Mouse (Mus musculus): ENCODE data around the gene Nr2f2.

Gene Nr2f2

DNA sequence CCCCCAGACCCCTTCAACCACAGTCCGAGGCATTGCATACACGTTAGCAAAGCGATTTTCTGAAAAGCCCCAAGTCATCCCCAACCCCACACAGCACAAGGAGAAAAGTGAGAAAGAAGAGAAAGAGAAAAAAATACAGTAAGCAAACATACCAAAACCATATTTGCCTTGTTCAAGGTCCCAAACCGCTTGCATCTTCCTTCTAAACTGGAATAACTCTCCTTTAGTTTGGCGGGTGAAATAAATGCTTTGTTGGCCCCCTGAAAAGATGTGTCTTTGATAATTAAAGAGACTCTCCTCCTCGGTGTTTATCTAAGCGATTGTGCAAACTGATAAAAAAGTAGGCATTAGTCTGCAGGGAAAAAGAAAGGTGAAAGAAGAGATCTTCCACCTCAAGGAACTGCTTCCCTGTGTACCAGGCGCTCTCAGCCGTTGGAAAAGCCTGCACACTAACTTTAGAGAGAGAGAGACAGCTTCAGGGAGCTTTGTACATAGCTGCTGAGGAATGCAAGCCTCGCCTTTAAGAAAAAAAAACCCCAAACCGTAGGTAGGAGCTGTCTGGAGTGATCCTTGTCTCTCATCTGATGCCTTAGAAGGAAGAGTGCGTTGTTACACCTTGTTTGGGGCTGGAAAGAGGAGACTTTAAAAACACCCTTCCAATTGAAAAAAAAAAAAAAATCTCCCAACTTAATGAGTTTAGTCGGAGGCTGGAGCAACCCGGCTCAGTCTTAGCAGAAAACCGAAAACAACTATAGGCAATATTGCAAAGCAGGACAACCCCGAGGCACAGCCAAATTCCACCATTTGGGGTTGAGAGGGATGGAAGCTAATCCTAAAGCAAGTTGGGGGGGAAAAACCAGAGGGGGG, at the start of gene Nr2f2:
TSS of gene Nr2f2 (minus strand) at position 795 of the 867 bp plus-strand sequence.
- DNase-seq (ENCODE audit: low spot score in 2 of 2) = no peak

DNA sequence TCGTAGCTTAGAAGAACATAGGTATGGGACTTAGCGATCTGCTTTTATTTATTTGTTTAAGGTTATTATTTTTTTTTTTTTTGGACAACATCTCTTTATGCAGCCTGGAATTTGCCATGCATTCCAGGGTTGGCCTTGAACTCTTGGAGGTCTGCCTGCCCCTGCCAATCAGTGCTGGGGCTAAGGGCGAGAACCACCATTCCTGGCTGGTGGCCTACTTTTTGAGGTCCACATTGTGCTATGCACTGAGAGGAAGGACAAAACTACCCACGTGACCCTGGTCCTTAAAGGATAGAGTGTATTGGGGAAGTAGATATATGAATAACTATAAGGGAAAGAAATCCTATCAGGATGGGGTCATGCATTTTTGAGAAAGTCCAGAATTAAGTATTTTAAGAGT, 47.9 kb upstream of the Nr2f2 start:
- no peak for DNase-seq (ENCODE audit: low spot score in 2 of 2)

DNA sequence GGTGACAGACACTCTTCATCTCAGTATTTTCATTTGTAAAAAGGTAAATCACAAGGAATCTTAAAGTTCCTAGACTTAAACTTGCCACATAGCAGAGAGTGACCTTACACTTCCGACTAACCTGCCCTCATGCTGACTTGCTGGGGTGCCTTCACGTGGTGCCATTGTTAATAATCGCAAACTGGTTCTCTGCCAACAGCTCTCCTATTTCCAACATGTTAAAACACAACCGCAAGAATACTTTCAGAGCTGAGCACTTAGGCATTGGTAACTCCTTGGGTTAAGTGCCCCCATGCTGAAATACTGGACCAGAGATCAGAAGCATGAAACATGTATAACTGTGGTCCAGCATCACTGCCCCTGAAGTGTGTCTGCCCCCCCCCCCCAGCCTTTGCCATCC, 47.1 kb upstream of the Nr2f2 start:
- DNase-seq (ENCODE audit: low spot score in 2 of 2) = no peak

DNA sequence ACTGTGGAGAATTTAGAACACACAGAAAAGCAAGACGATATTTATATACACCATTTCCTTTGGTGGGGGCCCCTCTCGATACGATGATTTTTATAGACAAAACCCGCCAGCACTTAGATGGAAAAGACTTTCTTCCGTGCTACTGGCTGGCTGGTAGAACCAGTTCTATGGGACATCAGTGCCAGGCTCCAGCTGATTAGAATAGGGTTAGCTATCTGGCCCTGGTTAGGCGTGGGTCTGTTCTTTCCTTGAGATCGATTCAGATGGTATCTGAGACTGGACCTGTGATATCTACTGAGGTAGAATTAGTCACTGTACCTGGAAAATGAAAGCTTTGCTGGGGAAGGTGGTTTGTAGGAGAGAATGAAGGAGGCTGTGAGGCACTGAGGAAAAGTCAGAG, 46.4 kb upstream of the Nr2f2 start:
- DNase-seq (ENCODE audit: low spot score in 2 of 2) = no peak

DNA sequence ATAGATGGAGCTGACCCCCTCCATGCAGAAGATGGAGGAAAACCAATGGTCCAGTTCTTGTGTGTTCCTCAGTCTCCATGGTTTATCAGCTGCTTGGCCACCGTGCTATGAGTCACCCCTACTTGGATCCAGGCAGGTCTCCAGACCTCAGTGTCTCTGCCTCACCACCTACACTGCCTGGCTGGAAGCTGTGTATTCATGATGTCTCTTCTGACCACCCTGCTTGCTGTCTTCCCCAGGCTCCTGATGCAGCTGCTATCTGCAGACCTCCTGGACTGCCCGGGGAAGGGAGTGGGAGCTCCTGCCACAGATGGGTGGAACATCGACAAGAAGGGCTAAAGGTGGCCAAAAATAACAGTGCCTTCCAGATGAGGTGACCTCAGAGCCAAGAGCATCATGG, 43.8 kb upstream of the Nr2f2 start:
- DNase-seq (ENCODE audit: low spot score in 2 of 2) = no peak

DNA sequence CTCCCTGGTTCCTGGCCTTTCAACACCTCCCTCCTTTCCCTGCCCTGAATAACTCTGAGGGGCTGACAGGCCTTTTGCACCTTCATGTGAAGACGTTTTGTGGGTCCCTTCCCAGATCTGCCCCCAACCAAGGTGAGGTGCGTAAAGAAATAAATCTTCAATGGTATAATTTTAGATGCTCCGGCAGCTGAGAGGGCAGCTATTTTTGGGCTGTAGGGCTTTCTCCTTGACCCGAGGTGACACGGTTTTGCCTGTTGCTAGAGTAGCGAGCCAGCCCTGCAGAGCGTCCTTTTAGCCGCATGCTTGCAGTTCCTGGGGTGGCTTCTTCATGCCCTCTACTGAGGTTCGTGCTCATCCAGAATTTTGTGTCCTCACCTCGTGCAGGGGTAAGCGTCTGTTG, 43.4 kb upstream of the Nr2f2 start:
- DNase-seq (ENCODE audit: low spot score in 2 of 2) = no peak

DNA sequence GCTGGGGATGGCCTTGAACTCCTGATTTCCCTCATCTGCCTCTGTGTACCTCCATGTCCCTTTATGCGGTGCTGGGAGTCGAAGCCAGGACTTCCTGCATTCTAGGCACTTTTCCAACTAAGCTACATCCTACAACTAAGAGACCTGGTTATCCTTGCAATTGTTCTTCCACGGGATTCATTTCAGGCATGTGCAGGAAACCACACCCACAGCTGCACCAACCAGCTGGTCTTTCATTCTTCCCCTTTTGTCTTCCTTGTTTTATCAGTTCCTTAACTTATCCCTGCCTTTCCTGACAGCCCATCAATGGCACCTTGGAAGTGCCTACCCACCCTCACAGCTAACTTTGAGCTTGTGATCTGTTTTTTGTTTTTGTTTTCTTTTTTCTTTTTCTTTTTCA, 42.3 kb upstream of the Nr2f2 start:
- DNase-seq (ENCODE audit: low spot score in 2 of 2) = no peak

DNA sequence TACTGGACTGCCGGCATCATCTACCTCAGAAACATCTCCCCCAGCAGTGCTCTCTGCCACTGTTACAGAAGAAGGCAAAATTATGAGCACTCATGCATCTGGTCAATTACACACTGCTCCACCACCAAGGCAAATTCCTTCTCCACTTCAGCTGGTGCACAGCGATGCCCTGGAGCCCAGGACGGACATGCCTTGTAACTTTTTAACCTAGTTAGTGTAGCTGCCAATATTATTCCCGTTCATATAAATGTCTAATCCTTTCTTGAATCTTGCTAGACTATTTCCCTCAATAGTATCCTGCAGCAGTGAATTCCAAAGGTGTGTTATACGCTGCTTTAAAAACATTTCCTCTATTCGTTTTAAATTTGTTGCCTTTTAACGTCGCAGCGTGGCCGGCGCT, 40.6 kb upstream of the Nr2f2 start:
- DNase-seq (ENCODE audit: low spot score in 2 of 2) = no peak

DNA sequence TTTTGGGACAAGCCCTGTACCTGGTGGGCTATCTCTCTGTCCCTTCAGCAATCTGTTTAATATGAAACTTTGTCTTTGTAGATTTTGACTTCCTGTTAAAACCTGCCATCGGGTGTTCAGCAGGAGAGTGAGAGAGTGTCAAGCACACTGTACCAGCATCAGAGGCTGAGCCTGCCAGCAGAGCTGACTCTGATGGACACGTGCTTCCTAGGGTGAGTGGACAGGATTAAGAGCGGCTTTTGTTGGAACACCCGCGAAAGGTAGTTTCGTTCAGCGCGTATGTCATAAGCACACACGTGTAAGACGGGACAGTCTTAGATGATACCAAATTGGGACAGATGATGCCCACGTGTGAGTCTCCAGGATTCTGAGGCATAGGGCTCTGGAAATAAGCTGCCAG, 40.0 kb upstream of the Nr2f2 start:
- no peak for DNase-seq (ENCODE audit: low spot score in 2 of 2)

DNA sequence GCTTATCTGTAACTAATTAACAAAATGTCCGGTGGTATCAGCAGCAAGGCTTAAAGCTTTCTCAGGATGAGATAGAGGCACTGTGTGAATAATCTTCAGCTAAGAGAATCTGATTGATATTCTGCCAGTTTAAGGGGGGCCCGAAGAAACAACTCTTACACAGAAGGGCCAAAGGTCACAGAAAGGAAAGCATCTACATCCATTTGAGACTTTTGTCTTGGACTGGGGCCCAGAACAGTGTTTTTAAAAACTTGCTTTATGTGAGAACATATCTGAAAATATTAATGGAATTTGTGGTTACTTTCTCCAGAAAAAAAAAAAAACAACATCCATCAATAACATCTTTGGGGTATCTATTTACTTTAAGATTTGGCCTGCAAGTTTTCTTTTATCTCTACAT, 38.9 kb upstream of the Nr2f2 start:
- DNase-seq (ENCODE audit: low spot score in 2 of 2) = no peak

DNA sequence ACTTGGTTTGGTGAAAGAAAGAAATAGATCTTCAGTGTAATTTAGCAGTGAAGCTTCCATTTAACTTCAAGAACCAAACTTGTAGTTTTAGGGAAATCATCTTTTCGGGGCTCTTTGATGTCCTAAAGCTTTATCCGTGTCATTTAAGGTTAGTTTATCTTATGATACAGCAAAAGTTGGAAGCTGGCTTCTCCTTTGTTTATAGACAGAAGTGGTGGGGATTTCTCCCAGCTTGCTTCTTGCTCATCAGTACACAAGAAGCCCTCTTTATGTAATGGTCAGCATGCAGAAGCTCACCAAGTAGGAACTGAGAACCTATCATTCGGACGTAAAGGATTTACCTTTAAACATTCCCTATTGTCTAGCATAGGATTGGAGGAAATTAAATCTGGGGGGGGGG, 16.3 kb upstream of the Nr2f2 start:
- DNase-seq (ENCODE audit: low spot score in 2 of 2) = no peak

DNA sequence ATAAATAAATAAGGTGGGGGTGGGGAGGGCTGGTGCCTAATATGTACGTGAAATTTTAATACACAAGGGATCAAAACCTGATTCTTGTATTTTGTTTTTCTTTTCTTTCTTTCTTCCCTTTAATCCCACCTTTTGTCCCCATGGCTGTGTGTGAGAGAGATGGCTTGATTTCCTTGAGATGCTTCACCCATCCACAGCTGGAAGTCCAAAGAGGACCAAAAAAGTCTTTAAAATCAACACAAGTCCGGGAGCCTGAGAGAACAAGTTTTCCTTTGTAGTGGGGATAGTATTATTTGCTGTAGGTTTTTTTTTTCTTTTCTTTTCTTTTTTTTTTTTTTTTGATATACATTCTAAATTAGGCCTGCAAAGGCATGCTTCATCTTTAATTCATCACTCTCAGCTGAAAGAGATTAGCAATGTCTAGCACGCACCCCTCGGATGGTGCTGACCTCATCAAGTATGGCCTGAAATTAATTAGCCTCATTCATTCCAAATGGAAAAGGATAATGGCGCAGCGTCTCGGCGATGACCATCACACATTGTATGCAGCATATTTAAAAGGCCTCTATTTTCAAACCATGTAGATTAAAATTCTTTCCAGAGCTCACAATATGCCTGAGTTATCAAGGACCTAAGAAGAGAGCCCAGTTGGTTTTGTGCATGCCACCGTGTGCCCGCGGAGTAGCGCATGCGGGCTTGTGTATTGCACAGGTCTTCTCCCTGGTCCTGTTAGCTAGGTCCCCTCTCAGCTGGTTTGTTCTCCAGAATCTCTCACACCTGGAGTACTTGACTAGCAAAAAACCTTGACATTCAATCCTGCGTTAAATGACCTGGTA, 15.1 kb upstream of the Nr2f2 start:
- DNase-seq (ENCODE audit: low spot score in 2 of 2) = no peak

DNA sequence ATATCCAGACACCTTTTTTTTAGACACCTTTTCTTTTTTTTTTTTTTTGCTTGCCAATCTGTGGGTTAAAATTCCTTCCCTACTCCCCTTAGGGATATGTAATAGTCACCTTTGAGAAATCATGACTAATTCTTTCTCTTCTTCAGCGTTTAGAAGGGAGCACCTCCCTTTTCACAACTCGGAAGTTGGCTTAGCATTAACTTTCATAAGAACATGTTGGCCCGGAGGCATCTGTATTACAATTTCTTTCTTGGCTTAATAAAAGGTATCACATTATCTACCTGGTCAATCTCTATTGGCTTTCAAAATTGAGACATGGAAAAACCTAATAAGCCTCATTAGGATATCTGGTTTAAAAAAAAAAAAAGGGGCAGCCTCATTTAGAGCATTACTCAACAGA, 14.4 kb upstream of the Nr2f2 start:
- DNase-seq (ENCODE audit: low spot score in 2 of 2) = no peak

DNA sequence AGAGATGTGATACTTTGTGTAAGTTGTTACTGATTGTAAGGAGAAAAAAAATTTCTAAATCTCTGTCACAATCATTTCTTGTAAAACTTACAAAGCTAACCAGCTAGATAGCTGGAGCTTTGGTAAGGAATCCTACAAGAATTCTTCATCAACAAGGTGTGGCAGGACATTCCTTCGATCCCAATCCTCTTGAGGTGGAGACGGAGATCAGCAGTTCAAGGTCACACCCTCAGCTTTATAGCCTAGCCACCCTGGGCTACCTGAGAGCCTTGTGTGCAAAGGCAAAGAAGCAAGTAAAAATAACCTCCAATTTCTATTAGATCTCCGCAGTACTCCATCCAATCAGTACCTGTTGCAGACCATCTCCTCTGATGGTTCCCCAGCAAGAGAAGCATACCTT, 13.7 kb upstream of the Nr2f2 start:
- no peak for DNase-seq (ENCODE audit: low spot score in 2 of 2)

DNA sequence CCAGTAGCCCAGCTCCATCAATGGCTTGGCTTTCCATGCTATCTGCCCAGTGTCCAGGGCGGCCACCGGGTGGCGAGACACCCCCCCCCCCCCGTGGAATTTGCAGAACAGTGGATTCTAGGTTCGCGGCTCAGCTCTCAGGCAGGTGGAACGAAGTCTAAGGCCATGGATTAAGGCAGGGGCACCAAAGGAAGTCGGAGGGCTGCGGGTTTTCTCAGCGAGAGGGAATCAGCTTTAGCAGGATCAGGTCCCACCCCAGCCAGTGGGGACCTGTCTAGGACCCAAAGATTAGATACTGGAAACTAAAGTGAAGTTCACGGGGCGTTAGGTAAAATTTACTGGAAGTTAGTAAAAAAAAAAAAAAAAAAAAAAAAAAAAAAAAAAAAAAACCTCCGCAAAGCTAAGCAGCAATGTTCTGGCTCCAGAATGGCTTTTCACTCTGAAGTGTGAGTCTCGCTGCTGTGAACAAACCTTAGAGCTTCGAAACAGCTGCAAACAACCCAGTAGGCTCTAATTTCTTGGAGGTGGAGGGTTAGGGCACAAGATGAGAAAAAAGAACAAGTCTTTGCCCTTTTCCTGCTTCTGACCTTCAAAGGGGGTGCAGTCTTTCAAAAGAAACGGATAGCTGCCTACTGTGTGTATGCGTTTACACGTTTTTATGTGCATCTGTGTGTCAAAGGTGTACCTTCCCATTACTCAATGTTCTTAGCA, 4.2 kb upstream of the Nr2f2 start:
- DNase-seq (ENCODE audit: low spot score in 2 of 2) = no peak

DNA sequence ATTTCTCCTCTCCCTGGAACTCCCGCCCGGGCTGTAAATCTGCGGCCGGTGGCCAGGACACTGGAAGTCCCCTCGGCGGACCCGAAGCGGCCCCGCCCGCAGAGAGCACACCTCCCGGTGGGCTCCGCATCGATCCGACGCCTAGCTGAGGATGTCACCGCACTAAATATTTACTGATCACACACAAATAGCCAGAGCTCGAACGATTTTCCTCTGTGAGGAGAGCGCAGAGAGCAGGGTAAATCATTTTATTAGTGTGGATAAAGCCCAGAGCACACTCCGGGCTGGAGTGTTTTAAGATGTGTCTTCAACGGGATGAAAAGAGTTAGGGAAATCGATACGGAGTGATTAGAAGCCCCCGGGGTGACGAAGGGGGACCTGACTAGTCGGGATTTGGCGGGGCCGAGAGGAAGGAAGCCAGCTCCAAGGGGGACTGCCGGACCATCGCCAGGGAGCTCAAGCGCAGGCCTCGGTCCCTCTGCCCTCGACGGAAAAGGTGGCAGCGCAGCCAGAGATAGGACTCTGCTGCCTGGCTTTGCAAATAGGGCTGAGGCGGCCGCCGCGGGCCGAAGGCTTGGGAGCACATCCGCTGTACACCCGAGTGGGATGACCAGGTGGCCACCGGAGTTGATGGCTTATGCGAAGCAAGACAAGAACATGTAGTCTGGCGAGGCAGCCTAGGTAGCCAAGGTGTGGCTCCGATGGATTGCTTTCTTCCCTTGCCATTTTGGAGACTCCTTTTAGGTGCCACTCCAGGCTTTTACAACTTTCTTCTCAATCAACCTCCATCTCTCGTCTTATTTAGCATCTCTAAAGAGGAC, 3.4 kb upstream of the Nr2f2 start:
- DNase-seq (ENCODE audit: low spot score in 2 of 2) = no peak

DNA sequence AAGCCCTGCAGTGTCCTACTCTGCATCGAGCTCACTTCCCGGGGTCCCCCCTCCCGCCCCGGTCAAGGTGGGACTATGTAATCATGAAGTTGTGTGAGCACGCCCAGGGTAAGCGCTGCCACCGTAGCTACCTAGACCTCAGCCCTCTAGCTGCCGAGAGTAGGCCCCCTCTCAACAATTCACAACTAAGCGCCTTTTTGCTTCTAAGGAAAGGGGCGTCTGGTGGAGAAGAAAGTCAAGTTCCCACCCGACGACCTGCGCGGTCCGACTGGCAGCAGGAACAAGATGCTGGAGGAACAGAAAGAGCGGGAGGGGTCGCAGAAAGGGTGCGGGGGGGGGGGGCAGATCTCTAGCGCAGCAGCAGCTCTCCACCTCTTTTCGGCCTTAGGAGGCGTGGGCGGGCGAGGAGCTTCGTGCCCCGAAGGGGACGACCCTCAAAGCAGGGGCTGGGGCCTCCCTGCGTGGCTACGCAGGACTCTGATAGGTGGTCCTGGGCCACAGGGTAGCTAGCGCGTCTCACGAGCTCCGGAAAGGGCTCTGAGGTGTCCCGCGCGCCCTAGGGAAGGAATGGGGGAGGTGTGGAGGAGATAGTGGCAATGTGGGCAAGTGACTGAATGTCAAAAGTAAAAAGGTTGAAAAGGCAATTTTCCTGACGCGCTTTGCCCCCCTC, 2.7 kb upstream of the Nr2f2 start:
- no peak for DNase-seq (ENCODE audit: low spot score in 2 of 2)

DNA sequence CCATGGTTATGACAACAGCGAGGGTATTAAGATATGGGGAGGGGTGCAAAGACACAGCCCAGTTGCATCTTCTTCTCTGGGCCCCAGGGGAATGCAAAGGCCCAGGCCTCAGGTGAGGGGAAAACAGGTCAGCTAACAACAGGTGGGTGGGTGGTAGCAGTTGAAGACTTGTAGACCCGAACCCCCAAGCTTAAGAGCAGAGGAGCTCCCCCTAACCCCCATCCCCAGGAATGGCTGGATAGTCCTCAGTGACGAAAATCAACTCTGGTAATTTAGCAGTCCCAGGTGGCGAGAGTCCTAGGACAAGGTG, 2.2 kb upstream of the Nr2f2 start:
- DNase-seq (ENCODE audit: low spot score in 2 of 2) = no peak

DNA sequence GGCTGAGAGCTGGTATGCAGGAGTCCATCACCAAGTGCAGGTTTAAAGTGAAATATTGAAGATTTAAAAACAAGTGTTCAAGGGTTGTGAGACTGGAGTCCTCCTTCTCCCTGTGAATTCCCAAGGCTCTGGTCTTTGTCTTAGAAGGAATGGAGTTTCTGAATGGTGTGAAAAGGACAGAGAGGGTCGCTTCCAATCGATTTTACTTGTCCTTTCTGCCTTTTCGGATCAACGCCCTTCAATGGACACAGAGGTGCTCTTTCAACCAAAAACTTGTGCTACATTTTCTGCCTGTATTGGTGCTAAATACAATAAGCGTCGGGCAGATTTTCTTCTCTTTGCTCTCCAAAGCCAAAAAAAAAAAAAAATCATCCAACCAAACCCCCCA, 1.7 kb upstream of the Nr2f2 start:
- DNase-seq (ENCODE audit: low spot score in 2 of 2) = no peak

DNA sequence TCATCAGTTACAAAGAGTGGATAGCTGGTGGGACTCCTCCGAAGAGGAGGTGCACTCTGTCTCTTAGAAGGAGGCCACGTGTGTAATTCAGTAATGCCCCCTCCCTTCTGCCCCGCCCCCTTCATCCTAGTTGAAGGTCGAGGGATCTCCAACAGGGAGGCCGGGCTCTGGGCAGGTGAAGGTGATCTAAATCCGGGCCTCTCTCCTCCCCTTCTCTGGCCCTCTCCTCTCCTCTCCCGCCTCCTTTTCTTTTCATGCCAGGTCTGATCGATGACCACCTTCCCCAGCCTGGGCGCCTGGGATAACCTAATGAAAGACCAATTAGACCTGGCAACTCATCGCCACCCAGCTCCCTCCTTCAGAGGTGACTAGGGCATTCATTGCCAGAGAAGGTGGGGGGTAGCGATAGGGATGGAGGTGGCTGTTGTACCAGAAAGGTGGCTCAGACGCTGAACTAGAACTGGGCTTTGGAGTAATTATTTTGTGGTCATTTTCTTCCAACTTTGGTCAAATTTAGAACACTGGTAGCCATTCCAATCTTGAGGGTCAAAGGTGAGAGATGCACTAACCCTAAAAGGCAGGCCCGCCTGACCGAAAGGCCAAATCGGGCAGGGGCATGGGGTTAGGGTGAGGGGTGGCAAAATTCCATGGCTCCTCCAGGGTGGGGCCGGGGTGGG, 1.2 kb upstream of the Nr2f2 start:
- DNase-seq (ENCODE audit: low spot score in 2 of 2) = no peak

DNA sequence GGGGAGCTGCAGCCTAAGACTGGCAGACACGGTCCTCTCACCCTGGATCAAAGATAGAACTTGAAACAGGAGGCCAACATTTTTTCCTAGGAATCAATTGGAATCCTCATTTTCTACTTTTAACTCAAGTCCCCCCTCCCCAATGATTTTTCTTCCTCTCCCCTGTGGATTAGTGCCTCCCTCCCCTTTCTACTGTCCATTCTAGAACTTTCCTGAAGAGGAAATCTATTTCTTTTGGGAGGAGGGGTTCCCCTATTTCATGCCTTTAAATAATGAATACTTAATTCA, 217 bp upstream of the Nr2f2 start:
- DNase-seq (ENCODE audit: low spot score in 2 of 2) = no peak

Data from natural killer cell, adult 2 months (primary cell).